Mouse (Mus musculus): ENCODE measurements at regions not wholly inside any gene's neighbourhood (a gene's known extent, or its start where the extent isn't known, plus 50 kb on each side); places are given as distances from the start of the nearest gene placed in this dataset.

DNA sequence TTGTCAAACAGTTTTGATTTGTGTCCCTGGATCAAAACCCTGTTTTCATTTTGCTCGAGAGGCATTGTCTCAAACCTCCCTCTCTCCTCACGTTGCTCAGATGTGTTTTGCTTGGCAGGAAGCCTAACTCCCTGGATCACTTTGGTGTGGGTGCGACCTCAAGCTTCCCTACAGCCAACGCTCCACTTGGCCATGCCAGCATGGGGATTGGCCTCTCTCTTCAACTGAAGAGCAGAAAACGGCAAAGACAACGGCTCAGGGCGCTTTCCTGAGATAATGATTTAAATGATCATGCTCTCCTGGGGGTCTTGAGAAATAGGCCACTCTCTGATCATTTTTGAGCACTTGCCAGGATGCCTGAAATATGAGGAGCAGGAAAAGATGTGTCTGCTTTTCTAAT, 730.1 kb downstream of the Slc4a3 start:
- no peak for TF ChIP-seq EP300 (IDR thresholded peaks at IDR 0.05; ENCODE audit: low read depth)
- no peak for TF ChIP-seq CTCF (IDR thresholded peaks at IDR 0.05; ENCODE audit: low read depth)

Measured in heart, postnatal 0 days (tissue).